Mouse (Mus musculus): ENCODE measurements around the gene Stac. TPM values are rescaled to one million over a fixed set of nuclear protein-coding genes. Genes with fewer than 3 reads are reported as not detected.

Stac gene
- not detected for polyA plus RNA-seq (2017; shearing (Covaris generic))

DNA sequence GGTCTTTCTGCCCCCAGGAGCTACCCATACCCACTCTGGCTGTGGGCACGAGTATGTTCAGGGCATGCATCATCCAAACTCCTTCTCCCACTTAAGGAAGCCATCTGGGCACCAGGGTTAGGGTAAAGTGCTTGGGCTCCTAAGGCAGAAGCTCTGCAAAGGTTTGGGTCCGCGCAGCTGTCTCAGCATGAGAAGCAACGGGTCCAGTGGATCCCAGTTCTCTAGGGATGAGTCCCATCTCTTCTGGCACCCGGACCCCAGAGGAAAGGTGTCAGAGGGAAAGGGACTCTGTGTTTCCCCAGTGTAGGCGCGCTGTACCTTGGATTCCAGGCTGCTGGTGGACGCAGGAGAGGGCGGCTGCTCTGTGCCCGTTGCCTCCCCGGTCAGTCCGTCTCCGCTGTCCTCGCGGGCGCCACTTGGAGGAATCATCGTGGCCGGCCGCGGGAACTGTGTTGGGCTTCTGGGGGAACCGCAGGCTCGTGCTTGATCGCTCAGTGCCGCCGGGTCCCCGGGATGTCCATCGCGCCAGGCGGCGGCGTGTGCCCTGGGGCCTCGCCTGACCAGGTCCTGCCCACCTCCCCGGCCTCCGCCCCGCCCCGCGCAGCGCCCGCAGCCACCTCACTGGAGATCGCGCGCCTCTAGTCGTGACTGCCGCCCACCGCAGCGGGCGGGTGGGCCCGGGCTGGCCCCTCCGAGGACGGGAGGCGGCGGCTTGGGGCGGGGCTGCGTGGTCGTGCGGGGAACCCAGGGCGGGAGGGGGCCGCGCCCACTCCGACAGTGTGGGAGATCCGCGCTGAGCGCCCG, at the start of gene Stac:
TSS of gene Stac (minus strand) at position 669 of the 804 bp plus-strand sequence.
- no peak for ATAC-seq

DNA sequence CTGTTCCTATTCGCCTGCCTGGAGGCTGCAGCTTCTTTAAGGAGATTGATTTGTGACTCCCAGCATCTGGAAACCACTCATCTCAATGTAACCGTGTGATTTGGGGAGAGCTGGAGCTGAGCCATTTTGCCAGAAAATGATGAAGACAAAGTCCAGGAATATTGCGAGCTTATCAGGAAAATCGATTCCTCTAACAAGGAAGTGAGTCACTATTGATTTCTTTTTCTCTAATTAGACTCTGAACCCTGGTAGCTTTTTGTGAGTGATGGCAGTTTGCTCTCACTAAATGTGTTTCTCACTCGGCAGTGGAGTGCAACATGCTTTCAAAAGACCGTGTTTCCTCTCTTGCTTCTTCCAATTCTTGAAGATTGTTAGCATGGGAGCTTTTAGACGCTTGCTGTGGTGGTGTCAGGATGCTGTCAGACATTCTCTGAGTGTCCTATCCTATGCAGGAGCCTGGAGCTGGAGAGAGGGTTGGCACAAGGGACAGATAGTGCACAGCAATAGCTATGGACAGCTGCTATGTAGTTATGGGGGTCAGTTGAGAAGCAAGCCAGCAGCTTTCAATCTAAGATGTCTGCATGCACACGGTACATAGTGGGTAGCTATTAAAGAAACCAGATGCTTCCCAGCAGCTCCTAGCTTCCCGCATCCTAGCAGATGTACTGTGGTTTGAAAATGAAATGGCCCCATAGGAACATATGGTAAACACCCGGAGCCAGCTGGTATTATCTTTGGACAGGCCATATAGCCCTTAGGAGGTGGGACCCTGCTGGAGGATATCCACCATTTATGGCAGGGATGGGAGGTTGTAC, 49.5 kb upstream of the Stac start:
- no peak for ATAC-seq

DNA sequence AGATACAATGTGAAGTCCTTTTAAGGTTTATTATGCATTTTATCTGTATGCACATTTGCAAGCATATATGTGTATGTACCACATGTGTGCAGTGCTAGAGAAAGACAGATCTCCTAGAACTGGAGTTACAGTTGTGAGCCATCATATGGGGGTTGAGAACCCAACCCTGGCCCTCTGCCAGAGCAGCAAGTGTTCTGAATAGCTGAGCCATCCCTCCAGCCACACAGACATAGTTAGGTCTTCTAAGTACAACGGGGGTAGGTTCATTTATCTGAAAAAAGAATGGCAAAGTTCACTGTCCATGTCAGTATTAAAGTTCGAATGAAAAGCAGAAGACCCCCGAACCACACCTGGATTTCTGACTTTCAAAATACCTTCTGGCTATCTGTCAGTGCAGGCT, 48.9 kb upstream of the Stac start:
- ATAC-seq: no peak

- ATAC-seq: no peak
Observed at GRCm38 (mm10) chr9:111737796-111738195, 47.6 kb upstream of the Stac start.

DNA sequence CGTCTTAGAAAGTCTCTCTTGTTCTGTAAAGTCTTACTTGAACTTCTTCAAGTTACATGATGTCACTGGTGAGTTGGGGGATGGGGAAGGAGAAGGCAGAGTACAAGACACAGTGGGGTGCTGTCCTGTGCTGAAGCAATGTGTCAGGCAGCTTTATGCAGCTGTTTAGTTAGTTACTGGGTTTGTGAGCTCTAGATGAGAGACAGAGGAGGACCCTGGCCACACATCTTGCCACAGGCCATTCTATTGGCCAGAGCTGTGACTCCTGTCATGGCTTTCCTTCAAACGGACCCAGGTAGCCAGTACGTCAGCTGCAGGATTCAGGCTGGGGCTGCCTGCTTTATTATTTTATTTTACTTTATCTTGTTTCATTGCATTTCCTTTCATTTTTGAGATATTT, 45.8 kb upstream of the Stac start:
- ATAC-seq: no peak

- no peak for ATAC-seq
Observed at GRCm38 (mm10) chr9:111731939-111732670, 42.0 kb upstream of the Stac start.

DNA sequence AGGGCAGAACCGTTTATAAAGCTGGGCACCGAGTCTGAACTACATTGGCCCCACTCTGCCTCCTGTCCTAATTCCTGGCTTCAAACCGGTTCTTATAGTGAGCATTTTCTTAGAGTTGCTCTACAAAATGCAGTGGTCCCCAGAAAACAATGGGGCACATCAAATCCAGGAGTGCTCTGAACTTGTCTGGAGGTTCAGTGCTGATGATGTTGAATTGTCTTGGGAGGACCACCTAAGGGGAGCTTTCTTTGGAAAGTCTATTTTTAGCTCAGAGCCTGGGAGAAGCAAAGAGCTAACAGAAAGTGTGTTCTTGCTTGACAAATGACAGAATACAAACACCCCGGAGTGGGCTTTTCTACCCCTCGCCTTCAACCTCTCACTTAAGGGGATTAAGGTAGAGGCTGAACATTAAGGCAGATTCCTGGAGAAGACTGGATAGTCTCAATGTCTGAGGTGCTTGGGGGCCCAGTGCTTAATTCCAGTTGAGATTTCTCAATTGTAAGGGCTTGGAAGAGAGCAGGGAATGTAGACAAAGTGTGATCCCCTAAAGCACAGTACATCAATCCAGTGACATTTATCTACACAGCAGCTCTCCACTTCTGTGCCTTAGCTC, 34.9 kb upstream of the Stac start:
- no peak for ATAC-seq

DNA sequence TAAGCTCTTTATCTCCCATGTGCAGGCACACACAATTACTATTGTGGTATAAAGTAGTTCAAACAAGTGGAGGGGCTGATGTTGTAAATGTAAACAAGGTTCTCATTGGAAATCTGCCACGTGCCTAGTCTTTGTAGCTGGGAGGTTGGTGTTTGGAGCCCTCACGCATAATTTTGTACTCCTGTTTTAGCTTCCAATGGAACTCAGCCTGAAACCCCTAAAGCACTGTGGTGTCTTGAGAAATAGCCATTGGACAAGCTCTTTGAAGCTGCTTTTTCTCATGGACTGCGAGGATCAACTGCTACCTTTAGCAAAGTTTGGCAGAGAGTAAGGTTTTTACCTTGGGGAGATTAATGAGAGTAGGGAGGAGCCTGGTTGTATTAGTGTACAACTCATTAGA, 24.3 kb upstream of the Stac start:
- ATAC-seq: no peak

DNA sequence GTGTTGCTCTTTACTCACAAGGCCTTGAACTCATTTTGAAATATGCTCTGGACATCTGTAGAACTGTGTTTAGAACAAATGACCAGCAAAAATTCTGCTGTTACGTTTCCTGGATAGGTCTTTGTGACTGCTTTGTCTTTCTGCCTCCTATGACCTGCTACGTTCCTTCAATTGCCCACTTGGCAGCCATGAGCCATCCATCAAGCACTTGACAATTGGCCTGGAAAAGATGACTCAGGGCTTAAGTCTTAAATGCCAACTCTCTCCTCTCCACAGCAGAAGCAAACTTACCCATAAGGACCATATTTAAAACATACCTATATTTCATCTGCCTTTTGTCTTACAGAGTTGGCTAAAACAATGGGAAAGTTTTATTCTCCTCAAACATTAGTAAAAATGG, 10.0 kb upstream of the Stac start:
- ATAC-seq: no peak

DNA sequence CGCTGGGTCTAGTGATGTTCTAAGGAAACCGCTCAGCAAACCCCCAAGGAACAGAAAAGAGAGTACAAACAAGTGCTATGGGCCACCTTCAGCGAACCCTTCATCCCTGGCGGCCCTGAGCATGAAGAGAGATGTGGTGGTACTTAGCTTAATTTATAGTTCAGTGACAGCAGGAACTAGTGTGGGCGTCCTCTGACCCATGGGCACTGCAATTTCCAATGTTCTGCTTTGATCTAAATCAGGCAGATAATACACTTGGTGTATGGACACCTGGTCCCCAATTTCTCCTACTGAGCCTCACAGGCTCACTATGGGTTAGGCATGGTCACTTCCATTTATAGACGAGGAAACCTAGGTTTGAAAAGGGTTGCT, 322 bp upstream of the Stac start:
- ATAC-seq: no peak

GRCm38 (mm10) chr9:111689146-111689545, 1.0 kb downstream of the Stac start:
- no peak for ATAC-seq

- no peak for ATAC-seq
Observed at GRCm38 (mm10) chr9:111684170-111684569, 6.0 kb downstream of the Stac start.

DNA sequence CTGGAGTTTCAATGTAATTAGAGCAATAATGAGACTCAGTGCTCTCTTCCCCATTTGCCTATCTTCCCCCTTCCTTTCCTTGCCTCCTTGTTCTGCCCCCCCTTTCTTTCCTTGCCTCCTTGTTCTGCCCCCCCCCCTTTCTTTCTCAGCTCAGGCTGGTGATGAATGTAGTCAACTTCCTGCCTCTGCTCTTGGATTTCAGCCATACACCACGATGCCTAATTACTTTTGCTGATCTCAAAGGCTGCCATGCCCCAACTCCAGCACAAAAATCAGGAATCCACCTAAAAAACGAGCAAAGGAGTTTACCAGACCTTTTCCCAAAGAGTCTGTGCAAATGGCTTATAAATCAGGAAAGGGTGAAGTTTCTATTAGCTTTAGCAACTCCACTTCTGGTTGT, 10.6 kb downstream of the Stac start:
- no peak for ATAC-seq

DNA sequence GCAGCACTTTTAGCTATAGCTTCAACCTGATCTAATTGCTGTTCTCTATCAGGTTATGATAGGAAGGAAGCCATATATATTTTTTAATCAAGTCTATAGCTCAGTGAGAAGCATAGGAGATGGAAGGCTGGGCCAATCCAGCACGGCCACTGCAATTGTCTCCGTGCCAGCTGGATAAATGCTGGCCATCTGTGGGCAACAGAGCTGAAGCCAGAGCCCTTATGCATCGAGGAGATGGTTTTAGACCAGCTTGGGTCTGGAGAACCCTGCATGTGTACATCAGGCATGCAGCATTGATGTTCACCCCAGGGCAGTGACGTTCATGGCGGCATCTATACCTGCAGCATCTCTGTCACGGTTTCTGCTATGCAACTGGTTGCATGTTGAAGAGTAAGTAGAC, 20.3 kb downstream of the Stac start:
- ATAC-seq: no peak

DNA sequence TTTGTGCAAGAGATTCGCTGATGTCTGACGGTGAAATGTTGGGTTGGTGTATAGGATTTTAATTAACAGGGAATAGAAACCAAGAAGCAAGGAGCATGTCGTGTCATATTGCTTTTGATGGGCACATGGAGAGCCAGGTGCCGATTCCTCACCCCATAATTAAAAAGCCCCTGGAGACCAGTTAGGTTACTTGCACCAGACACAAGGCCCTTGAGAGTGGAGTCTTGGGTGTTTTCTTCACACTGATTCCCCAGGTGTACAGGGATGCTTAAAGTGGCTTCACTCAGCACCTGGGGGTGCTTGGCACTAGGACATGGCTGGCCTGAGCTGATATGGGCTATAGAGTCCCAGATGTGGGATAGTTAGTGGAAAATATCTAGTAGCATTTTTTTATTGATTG, 35.1 kb downstream of the Stac start:
- ATAC-seq: no peak

DNA sequence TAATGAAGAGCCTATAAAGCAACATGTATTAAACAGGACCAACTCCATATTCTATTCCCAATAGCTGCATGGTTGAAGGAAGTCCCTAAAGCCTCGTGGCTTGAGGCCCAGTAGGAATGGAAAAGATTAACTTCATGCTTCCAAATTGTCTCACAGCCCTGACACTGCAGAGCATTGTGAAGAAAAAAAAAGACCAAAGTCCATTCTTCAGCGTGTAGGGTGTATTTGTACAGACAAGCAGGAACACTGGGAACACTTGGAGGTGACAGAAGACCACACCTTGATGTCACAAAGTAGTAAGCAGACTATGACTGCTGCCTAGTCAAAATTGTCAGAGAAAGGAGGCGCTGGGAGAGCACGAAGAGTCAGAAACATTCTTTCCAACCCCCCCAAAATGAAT, 45.9 kb downstream of the Stac start:
- no peak for ATAC-seq

DNA sequence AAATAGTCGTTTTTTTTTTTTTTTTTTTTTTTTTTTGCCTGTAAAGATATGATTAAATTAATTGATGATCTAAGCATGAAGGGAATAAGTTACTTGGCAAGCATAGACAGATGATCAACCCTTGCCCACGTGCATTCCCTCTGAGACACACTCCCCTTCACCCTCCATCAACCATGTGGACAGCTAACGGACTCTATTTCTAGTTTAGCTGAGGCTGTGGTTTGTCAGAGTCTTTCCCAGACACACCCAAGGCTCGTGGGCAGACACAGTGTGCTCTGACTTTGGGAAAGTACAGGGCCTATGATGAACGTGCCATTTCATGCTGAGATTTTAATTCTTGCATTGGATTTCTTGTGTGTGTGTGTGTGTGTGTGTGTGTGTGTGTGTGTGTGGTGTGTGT, 46.8 kb downstream of the Stac start:
- ATAC-seq: no peak

DNA sequence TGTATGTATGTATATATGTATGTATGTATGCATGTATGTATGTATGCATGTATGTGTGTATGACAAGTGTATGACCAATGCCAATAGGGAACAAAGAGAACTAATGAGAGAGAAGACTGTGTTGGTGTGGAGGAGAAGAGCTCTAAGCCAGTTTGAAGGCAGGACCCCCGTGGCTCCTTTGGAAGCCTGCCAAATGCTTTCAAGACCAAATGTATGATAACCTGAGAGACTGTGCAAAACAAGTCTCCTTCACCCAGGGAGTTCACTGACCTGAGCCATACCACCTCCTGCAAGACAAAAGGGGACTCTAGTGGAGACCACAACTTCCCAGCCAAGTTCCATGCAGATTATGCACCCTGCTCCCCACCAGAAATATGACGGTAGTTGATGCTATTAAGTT, 52.5 kb downstream of the Stac start:
- no peak for ATAC-seq

GRCm38 (mm10) chr9:111632833-111633232, 57.3 kb downstream of the Stac start:
- no peak for ATAC-seq

GRCm38 (mm10) chr9:111621191-111621590, 69.0 kb downstream of the Stac start:
- ATAC-seq: no peak

DNA sequence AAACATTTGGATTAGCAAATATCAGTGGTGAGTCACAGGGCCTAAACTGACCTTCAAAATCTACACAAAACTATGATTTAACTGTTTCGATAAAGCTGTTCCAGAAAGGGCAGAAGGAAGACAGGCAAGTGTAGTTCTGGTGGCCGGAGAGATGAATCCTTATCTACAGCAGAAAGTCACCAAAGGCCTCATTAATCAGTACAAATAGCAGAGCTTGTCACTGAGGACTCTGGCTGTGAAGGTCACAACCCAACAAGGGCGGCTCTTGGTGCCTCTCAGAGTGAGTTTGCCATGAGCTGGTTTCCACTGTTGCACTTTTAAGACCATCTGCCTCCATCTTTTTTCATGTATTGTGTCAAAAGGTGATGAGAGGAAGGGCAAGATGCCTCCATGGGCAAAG, 78.8 kb downstream of the Stac start:
- ATAC-seq: no peak

DNA sequence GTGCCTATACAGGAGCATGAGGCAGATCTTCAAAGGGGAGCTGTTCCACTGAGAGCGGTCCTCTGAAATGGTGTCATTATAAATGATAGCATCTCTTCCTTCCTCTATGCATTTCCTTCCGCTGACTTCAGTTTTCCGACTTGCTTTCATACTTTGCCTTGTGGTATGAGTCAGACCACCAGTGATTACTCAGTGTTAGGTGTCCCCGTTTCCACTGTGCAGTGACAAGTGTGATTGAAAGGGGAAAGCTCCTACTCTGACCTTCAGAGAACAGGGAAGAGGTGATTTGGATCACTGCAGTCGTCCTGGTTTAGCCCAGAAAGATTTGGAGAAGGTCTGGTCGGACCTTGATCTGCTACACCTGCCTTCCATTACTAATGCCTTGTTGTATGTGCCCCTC, 81.4 kb downstream of the Stac start:
- ATAC-seq: peak; percentile 37

DNA sequence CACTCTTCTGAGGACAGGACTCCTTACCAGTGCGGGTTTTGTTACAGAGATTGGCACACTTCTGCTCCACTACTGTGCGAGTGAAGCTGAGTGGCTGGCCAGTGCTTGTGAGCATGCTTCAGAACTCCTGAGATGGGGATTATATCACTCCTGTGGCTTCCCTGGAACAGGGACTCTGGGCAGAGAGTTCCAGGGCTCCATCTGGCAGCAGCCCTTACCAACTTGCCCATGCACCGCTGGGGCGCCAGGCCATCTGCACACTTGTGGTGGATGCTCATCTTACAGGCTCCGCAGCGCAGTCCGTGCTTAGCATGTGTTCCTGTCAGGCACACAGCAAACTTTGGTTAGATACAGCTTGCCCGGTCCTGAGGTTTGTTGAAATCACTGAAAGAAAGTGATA, 83.5 kb downstream of the Stac start:
- ATAC-seq: no peak

Measured in CD4-positive, CD25-positive, alpha-beta regulatory T cell, adult 4 months (primary cell).